Mouse (Mus musculus): ENCODE data around the gene Stat3. TPM values are rescaled to one million over a fixed set of nuclear protein-coding genes. Genes with fewer than 3 reads are reported as not detected.

Stat3 gene
- total and polyA plus RNA-seq, 2 experiments from 2014 or later = 40.8 to 47.1 TPM

- no peak overlapping the region for H3K4me3 ChIP-seq (ENCODE audit: low read depth, low read length)
- no peak for DNase-seq (ENCODE audit: low spot score)
- H3K27me3 ChIP-seq (ENCODE audit: insufficient read depth, low read length) = no peaks in the 10 kb centered on the region
- H3K9me3 ChIP-seq (ENCODE audit: low read length) = no peaks in the 10 kb centered on the region
- no peak overlapping the region for H3K9ac ChIP-seq (replicated peaks; ENCODE audit: low read length, poor library complexity, severe bottlenecking)
- no peak overlapping the region for H3K4me2 ChIP-seq (ENCODE audit: low read depth, low read length, poor library complexity, severe bottlenecking)
- H3K4me1 ChIP-seq (ENCODE audit: insufficient read depth, low read length) = peaks cover 2% of the 10 kb centered on the region; the same call in 1 of the 2 replicates
- WGBS = 91% methylated on average over 4 of the region's 4 CpGs
- H3K36me3 ChIP-seq (ENCODE audit: insufficient read depth, low read length) = no peaks in the 10 kb centered on the region
- H3K27ac ChIP-seq (ENCODE audit: low read depth, low read length) = no peak overlapping the region
- no peak for TF ChIP-seq CTCF (IDR thresholded peaks at IDR 0.05)
- no peak for ATAC-seq (ENCODE audit: low FRiP score)
Measured at GRCm38 (mm10) chr11:100844121-100844520, 95.2 kb downstream of the Stat3 start.

GRCm38 (mm10) chr11:100843070-100843669, 96.2 kb downstream of the Stat3 start:
- 95% methylated on average over 8 of the region's 8 CpGs for WGBS
- DNase-seq (ENCODE audit: low spot score) (no peak), ATAC-seq (ENCODE audit: low FRiP score) (no peak)
- Histone ChIP-seq H3K27me3 (ENCODE audit: insufficient read depth, low read length) (no peaks in the 10 kb centered on the region), H3K4me3 (ENCODE audit: low read depth, low read length) (no peak overlapping the region), H3K9me3 (ENCODE audit: low read length) (no peaks in the 10 kb centered on the region), H3K4me2 (ENCODE audit: low read depth, low read length, poor library complexity, severe bottlenecking) (no peak overlapping the region), H3K36me3 (ENCODE audit: insufficient read depth, low read length) (no peaks in the 10 kb centered on the region), H3K27ac (ENCODE audit: low read depth, low read length) (no peak overlapping the region), H3K9ac (replicated peaks; ENCODE audit: low read length, poor library complexity, severe bottlenecking) (no peak overlapping the region), H3K4me1 (ENCODE audit: insufficient read depth, low read length) (no peaks in the 10 kb centered on the region)
- no peak for TF ChIP-seq CTCF (IDR thresholded peaks at IDR 0.05)

GRCm38 (mm10) chr11:100842025-100842424, 97.3 kb downstream of the Stat3 start:
- TF ChIP-seq CTCF (IDR thresholded peaks at IDR 0.05) = no peak
- Histone ChIP-seq H3K27ac (ENCODE audit: low read depth, low read length) (no peak overlapping the region), H3K9ac (replicated peaks; ENCODE audit: low read length, poor library complexity, severe bottlenecking) (no peak overlapping the region), H3K4me3 (ENCODE audit: low read depth, low read length) (no peak overlapping the region), H3K9me3 (ENCODE audit: low read length) (no peaks in the 10 kb centered on the region), H3K27me3 (ENCODE audit: insufficient read depth, low read length) (no peaks in the 10 kb centered on the region), H3K4me2 (ENCODE audit: low read depth, low read length, poor library complexity, severe bottlenecking) (no peak overlapping the region), H3K36me3 (ENCODE audit: insufficient read depth, low read length) (no peaks in the 10 kb centered on the region), H3K4me1 (ENCODE audit: insufficient read depth, low read length) (no peaks in the 10 kb centered on the region)
- ATAC-seq (ENCODE audit: low FRiP score) (no peak), DNase-seq (ENCODE audit: low spot score) (no peak)
- WGBS = 80% methylated on average over 7 of the region's 7 CpGs

DNA sequence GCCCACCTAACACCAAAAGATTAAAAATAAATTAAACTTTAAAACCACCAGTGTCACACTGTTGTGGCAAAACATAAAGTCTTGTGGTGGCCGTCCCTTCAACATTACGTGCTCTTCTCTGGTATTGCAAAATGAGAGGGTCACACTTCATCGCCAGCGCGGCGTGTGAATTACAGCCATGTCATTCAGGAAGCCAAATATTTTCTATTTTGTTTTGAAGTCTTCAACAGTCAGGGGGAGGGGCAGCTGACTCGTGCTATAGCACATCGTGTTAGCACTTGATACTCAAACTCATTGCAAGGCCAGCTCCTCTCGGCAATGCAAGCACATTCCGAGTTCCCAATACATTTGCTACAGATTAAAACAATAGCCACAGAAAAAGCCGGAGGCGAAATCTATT, 98.5 kb downstream of the Stat3 start:
- H3K4me1 ChIP-seq (ENCODE audit: insufficient read depth, low read length) = no peaks in the 10 kb centered on the region
- TF ChIP-seq CTCF (IDR thresholded peaks at IDR 0.05) = no peak
- no peaks in the 10 kb centered on the region for H3K27me3 ChIP-seq (ENCODE audit: insufficient read depth, low read length)
- ATAC-seq (ENCODE audit: low FRiP score) (no peak), DNase-seq (ENCODE audit: low spot score) (no peak)
- no peaks in the 10 kb centered on the region for H3K36me3 ChIP-seq (ENCODE audit: insufficient read depth, low read length)
- no peaks in the 10 kb centered on the region for H3K9me3 ChIP-seq (ENCODE audit: low read length)
- H3K4me2 ChIP-seq (ENCODE audit: low read depth, low read length, poor library complexity, severe bottlenecking) = no peak overlapping the region
- no peak overlapping the region for H3K27ac ChIP-seq (ENCODE audit: low read depth, low read length)
- 74% methylated on average over 12 of the region's 12 CpGs for WGBS
- H3K9ac ChIP-seq (replicated peaks; ENCODE audit: low read length, poor library complexity, severe bottlenecking) = no peak overlapping the region
- no peak overlapping the region for H3K4me3 ChIP-seq (ENCODE audit: low read depth, low read length)

DNA sequence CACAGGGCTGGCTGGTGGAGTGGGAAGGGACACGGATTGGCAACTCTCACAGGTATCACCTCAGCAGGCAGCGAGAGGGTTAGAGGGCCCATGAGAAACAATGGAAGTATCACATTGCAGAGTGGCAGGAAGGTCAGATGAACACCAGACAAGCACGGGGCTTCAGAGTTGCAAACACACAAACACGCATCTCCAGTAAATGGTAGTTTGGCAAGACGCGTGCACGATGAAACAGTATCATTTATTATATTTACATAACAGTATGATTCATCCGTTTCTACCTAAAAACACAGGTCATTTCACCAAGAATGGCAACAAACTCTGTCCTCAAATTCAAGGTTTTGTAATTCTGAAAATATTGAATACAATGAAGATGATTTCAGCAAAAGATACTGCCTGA, 99.8 kb downstream of the Stat3 start:
- no peak overlapping the region for H3K9ac ChIP-seq (replicated peaks; ENCODE audit: low read length, poor library complexity, severe bottlenecking)
- no peak overlapping the region for H3K27ac ChIP-seq (ENCODE audit: low read depth, low read length)
- H3K27me3 ChIP-seq (ENCODE audit: insufficient read depth, low read length) = no peaks in the 10 kb centered on the region
- H3K4me3 ChIP-seq (ENCODE audit: low read depth, low read length) = no peak overlapping the region
- DNase-seq (ENCODE audit: low spot score) (no peak), ATAC-seq (ENCODE audit: low FRiP score) (no peak)
- no peaks in the 10 kb centered on the region for H3K9me3 ChIP-seq (ENCODE audit: low read length)
- H3K4me1 ChIP-seq (ENCODE audit: insufficient read depth, low read length) = no peaks in the 10 kb centered on the region
- WGBS = 77% methylated on average over 8 of the region's 8 CpGs
- TF ChIP-seq CTCF (IDR thresholded peaks at IDR 0.05) = no peak
- no peak overlapping the region for H3K4me2 ChIP-seq (ENCODE audit: low read depth, low read length, poor library complexity, severe bottlenecking)
- H3K36me3 ChIP-seq (ENCODE audit: insufficient read depth, low read length) = no peaks in the 10 kb centered on the region

DNA sequence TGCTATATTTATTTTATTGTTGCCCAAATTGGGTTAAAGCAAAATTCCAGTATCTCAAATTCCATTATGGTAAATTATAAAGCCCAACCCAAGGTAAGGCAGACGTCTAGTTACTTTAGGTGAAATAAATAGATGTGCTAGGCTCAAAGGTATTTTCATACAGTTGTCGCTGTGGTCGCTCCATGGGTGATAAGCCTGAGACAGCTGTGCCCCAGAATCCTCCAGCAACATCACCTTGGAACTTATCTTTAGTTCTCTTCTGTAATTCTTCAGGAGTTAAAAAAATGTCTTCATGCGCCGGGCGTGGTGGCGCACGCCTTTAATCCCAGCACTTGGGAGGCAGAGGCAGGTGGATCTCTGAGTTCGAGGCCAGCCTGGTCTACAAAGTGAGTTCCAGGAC, 100.4 kb downstream of the Stat3 start:
- Histone ChIP-seq H3K9ac (replicated peaks; ENCODE audit: low read length, poor library complexity, severe bottlenecking) (no peak overlapping the region), H3K4me2 (ENCODE audit: low read depth, low read length, poor library complexity, severe bottlenecking) (no peak overlapping the region), H3K27me3 (ENCODE audit: insufficient read depth, low read length) (no peaks in the 10 kb centered on the region), H3K4me1 (ENCODE audit: insufficient read depth, low read length) (no peaks in the 10 kb centered on the region), H3K4me3 (ENCODE audit: low read depth, low read length) (no peak overlapping the region), H3K36me3 (ENCODE audit: insufficient read depth, low read length) (no peaks in the 10 kb centered on the region), H3K27ac (ENCODE audit: low read depth, low read length) (no peak overlapping the region), H3K9me3 (ENCODE audit: low read length) (no peaks in the 10 kb centered on the region)
- WGBS = 97% methylated on average over 9 of the region's 9 CpGs
- DNase-seq (ENCODE audit: low spot score) (no peak), ATAC-seq (ENCODE audit: low FRiP score) (no peak)
- TF ChIP-seq CTCF (IDR thresholded peaks at IDR 0.05) = no peak

Data from midbrain, postnatal 0 days (tissue).